Mouse (Mus musculus) MEL (cell line): ENCODE results near the gene Taar7e.

Experiments used
- BHLHE40 ChIP-seq: IDR thresholded peaks from 2 replicates; pipeline ENCODE4 v1.6.1; 2012; ENCODE audit warnings: low read depth, mild to moderate bottlenecking, inconsistent platforms, low read length, improper control_type of control experiment, borderline replicate concordance
- CTCF ChIP-seq, 3 experiments: IDR thresholded peaks in 2 of 3; conservative IDR thresholded peaks in 1 of 3; 2 replicates each; pipeline ENCODE4 v1.5.1; 2011 to 2012; ENCODE audit warnings: low read length in 3 of 3, low read depth in 2 of 3, mild to moderate bottlenecking in 2 of 3, improper control_type of control experiment in 1 of 3, inconsistent platforms in 1 of 3, mixed read lengths in 1 of 3, moderate library complexity in 1 of 3; ENCODE audit not compliant: control insufficient read depth in 1 of 3, insufficient read depth in 1 of 3, poor library complexity in 1 of 3, severe bottlenecking in 1 of 3
- GABPA ChIP-seq: IDR thresholded peaks from 2 replicates; pipeline ENCODE4 v1.6.1; 2012; ENCODE audit warnings: low read depth, mild to moderate bottlenecking, inconsistent platforms, low read length, improper control_type of control experiment, moderate library complexity
- MAX ChIP-seq: IDR thresholded peaks from 2 replicates; pipeline ENCODE4 v1.6.1; 2011; ENCODE audit warnings: low read length, improper control_type of control experiment
- MEF2A ChIP-seq: IDR thresholded peaks from 2 replicates; pipeline ENCODE4 v1.6.1; 2014; ENCODE audit warnings: low read depth, mild to moderate bottlenecking, inconsistent platforms, low read length, improper control_type of control experiment; ENCODE audit not compliant: poor library complexity, insufficient replicate concordance, severe bottlenecking; ENCODE audit errors: extremely low read depth
- NELFE ChIP-seq: IDR thresholded peaks from 2 replicates; pipeline ENCODE4 v1.6.1; 2011; ENCODE audit warnings: low read depth, low read length, improper control_type of control experiment
- NRF1 ChIP-seq: IDR thresholded peaks from 2 replicates; pipeline ENCODE4 v1.6.1; 2014; ENCODE audit warnings: low read depth, mild to moderate bottlenecking, inconsistent platforms, low read length, improper control_type of control experiment, moderate library complexity; ENCODE audit not compliant: poor library complexity, insufficient read depth, severe bottlenecking
- POLR2A ChIP-seq, 2 experiments: IDR thresholded peaks; 2 replicates each; pipeline ENCODE4 v1.6.1; 2011 to 2012; ENCODE audit warnings: low read length in 2 of 2, mild to moderate bottlenecking in 2 of 2, control low read depth in 1 of 2, improper control_type of control experiment in 1 of 2, low read depth in 1 of 2, moderate library complexity in 1 of 2; ENCODE audit not compliant: control insufficient read depth in 1 of 2, insufficient read depth in 1 of 2, poor library complexity in 1 of 2
- RAD21 ChIP-seq: IDR thresholded peaks from 2 replicates; pipeline ENCODE4 v1.6.1; 2011; ENCODE audit warnings: mild to moderate bottlenecking, low read depth, low read length, improper control_type of control experiment
- SIN3A ChIP-seq: IDR thresholded peaks from 2 replicates; pipeline ENCODE4 v1.6.1; 2012; ENCODE audit warnings: low read length, improper control_type of control experiment, inconsistent platforms
- USF2 ChIP-seq, 2 experiments: IDR thresholded peaks; 2 replicates each; pipeline ENCODE4 v1.6.1; 2011 to 2012; ENCODE audit warnings: improper control_type of control experiment in 2 of 2, low read length in 2 of 2, borderline replicate concordance in 1 of 2, inconsistent platforms in 1 of 2, low read depth in 1 of 2, mild to moderate bottlenecking in 1 of 2; ENCODE audit not compliant: insufficient read depth in 1 of 2
- ZMIZ1 ChIP-seq: IDR thresholded peaks from 2 replicates; pipeline ENCODE4 v1.6.1; 2012; ENCODE audit warnings: low read depth, mild to moderate bottlenecking, inconsistent platforms, low read length, improper control_type of control experiment, moderate library complexity

GRCm38 (mm10) chr10:24008143-24008542 is 29.3 kb upstream of the Taar7e start:
- TF ChIP-seq CTCF (IDR thresholded peaks at IDR 0.05 in 2 of 3, conservative IDR thresholded peaks at IDR 0.05 in 1 of 3; ENCODE audit: control insufficient read depth in 1 of 3, insufficient read depth in 1 of 3, low read depth in 2 of 3, low read length in 3 of 3, poor library complexity in 1 of 3, severe bottlenecking in 1 of 3): no peak
- TF ChIP-seq MAX: no peak
- no peak for TF ChIP-seq POLR2A (IDR thresholded peaks at IDR 0.05; ENCODE audit: control insufficient read depth in 1 of 2, insufficient read depth in 1 of 2, low read depth in 1 of 2, low read length in 2 of 2, poor library complexity in 1 of 2)
- no peak for TF ChIP-seq BHLHE40
- no peak for TF ChIP-seq GABPA
- no peak for TF ChIP-seq NRF1
- TF ChIP-seq NELFE: no peak
- TF ChIP-seq ZMIZ1: no peak
- TF ChIP-seq USF2 (IDR thresholded peaks at IDR 0.05; ENCODE audit: borderline replicate concordance in 1 of 2, insufficient read depth in 1 of 2, low read depth in 1 of 2, low read length in 2 of 2): no peak
- TF ChIP-seq MEF2A: no peak
- TF ChIP-seq RAD21: no peak
- TF ChIP-seq SIN3A: no peak
